Mouse (Mus musculus): Measurements from ENCODE around the gene Slc1a2.

DNA sequence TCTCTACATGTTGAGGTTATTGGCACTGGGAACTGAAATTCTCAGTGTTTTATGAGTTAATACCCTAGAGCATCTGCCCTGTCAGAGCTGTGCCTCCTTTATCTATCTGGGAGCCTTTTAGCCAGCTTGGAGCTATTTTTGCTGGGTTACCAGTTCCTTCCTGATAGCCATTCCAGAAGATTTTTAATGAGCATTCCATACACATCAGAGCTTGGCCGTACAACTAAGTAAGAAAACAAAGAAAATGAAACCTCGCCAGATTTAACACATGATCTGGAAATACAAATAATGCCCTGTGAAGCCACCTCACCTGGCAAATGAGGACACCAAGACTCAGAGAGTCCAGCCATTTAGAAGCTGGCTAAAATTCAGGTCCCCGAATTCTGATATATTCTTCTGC, 104.7 kb downstream of the Slc1a2 start:
- TF ChIP-seq MAX (IDR thresholded peaks at IDR 0.05) (no peak), CTCF (IDR thresholded peaks at IDR 0.05; ENCODE audit: control insufficient read depth, insufficient read depth, insufficient read length) (no peak), USF1 (IDR thresholded peaks at IDR 0.05; ENCODE audit: low read depth) (no peak), FOSL1 (IDR thresholded peaks at IDR 0.05; ENCODE audit: insufficient read depth, low read length, poor library complexity, severe bottlenecking) (no peak)
